Mouse (Mus musculus): ENCODE measurements around the gene Umodl1. TPM values are rescaled to one million over a fixed set of nuclear protein-coding genes. Genes with fewer than 3 reads are reported as not detected.

Umodl1 gene
- polyA plus RNA-seq (2015; fragmentation: Nextera tagmentation; extraction: Ambion mirVana) = 0.10 TPM in 1 of 2 replicates, not detected in the other

- Histone ChIP-seq H3K27me3 (no peaks in the 10 kb centered on the region), H3K36me3 (replicated peaks) (no peaks in the 10 kb centered on the region), H3K4me2 (no peak within 1 kb of the TSS), H3K9ac (no peak within 1 kb of the TSS), H3K4me3 (replicated peaks) (no peak within 1 kb of the TSS), H3K27ac (replicated peaks) (no peak within 1 kb of the TSS), H3K4me1 (replicated peaks) (no peaks in the 10 kb centered on the region), H3K9me3 (replicated peaks) (no peaks in the 10 kb centered on the region)
- ATAC-seq (ENCODE audit: insufficient read depth) = no peak
- WGBS (ENCODE audit: insufficient replicate concordance) = 43% methylated on average over 10 of the region's 10 CpGs
Measured at GRCm38 (mm10) chr17:30954340-30954739, at the start of gene Umodl1. Gene Umodl1, plus strand, starts transcription at chr17:30954640.

- ATAC-seq (ENCODE audit: insufficient read depth) = no peak
- H3K4me1 ChIP-seq (replicated peaks) = no peaks in the 10 kb centered on the region
- H3K9ac ChIP-seq = no peak overlapping the region
- H3K9me3 ChIP-seq (replicated peaks) = no peaks in the 10 kb centered on the region
- no peak overlapping the region for H3K4me3 ChIP-seq (replicated peaks)
- peaks cover 15% of the 10 kb centered on the region for H3K27me3 ChIP-seq
- no peak overlapping the region for H3K4me2 ChIP-seq
- no peaks in the 10 kb centered on the region for H3K36me3 ChIP-seq (replicated peaks)
- 19% methylated on average over 4 of the region's 4 CpGs for WGBS (ENCODE audit: insufficient replicate concordance)
- no peak overlapping the region for H3K27ac ChIP-seq (replicated peaks)
Measured at GRCm38 (mm10) chr17:30907577-30907976, 46.9 kb upstream of the Umodl1 start.

GRCm38 (mm10) chr17:30910866-30911731 is 43.3 kb upstream of the Umodl1 start:
- 51% methylated on average over 27 of the region's 27 CpGs for WGBS (ENCODE audit: insufficient replicate concordance)
- Histone ChIP-seq H3K36me3 (replicated peaks) (no peaks in the 10 kb centered on the region), H3K4me2 (no peak overlapping the region), H3K4me1 (replicated peaks) (no peaks in the 10 kb centered on the region), H3K27me3 (no peaks in the 10 kb centered on the region), H3K27ac (replicated peaks) (no peak overlapping the region), H3K9me3 (replicated peaks) (no peaks in the 10 kb centered on the region), H3K9ac (no peak overlapping the region), H3K4me3 (replicated peaks) (no peak overlapping the region)
- no peak for ATAC-seq (ENCODE audit: insufficient read depth)

- Histone ChIP-seq H3K4me3 (replicated peaks) (no peak overlapping the region), H3K9me3 (replicated peaks) (no peaks in the 10 kb centered on the region), H3K9ac (no peak overlapping the region), H3K27ac (replicated peaks) (no peak overlapping the region), H3K4me2 (no peak overlapping the region), H3K36me3 (replicated peaks) (no peaks in the 10 kb centered on the region), H3K4me1 (replicated peaks) (no peaks in the 10 kb centered on the region), H3K27me3 (no peaks in the 10 kb centered on the region)
- 35% methylated on average over 8 of the region's 8 CpGs for WGBS (ENCODE audit: insufficient replicate concordance)
- ATAC-seq (ENCODE audit: insufficient read depth) = no peak
Measured at GRCm38 (mm10) chr17:30911732-30912088, 42.7 kb upstream of the Umodl1 start.

- Histone ChIP-seq H3K27ac (replicated peaks) (no peak overlapping the region), H3K4me1 (replicated peaks) (no peaks in the 10 kb centered on the region), H3K36me3 (replicated peaks) (no peaks in the 10 kb centered on the region), H3K9me3 (replicated peaks) (no peaks in the 10 kb centered on the region), H3K4me2 (no peak overlapping the region), H3K4me3 (replicated peaks) (no peak overlapping the region), H3K9ac (no peak overlapping the region), H3K27me3 (no peaks in the 10 kb centered on the region)
- WGBS (ENCODE audit: insufficient replicate concordance) = 53% methylated on average over 5 of the region's 5 CpGs
- no peak for ATAC-seq (ENCODE audit: insufficient read depth)
Measured at GRCm38 (mm10) chr17:30912536-30912935, 41.9 kb upstream of the Umodl1 start.

GRCm38 (mm10) chr17:30914264-30914663 is 40.2 kb upstream of the Umodl1 start:
- no peaks in the 10 kb centered on the region for H3K9me3 ChIP-seq (replicated peaks)
- no peak overlapping the region for H3K4me2 ChIP-seq
- no peaks in the 10 kb centered on the region for H3K36me3 ChIP-seq (replicated peaks)
- H3K4me3 ChIP-seq (replicated peaks) = no peak overlapping the region
- H3K9ac ChIP-seq = no peak overlapping the region
- H3K27ac ChIP-seq (replicated peaks) = no peak overlapping the region
- H3K27me3 ChIP-seq = no peaks in the 10 kb centered on the region
- H3K4me1 ChIP-seq (replicated peaks) = no peaks in the 10 kb centered on the region
- no peak for ATAC-seq (ENCODE audit: insufficient read depth)

- Histone ChIP-seq H3K4me2 (no peak overlapping the region), H3K27me3 (no peaks in the 10 kb centered on the region), H3K9ac (no peak overlapping the region), H3K27ac (replicated peaks) (no peak overlapping the region), H3K36me3 (replicated peaks) (no peaks in the 10 kb centered on the region), H3K9me3 (replicated peaks) (no peaks in the 10 kb centered on the region), H3K4me3 (replicated peaks) (no peak overlapping the region), H3K4me1 (replicated peaks) (no peaks in the 10 kb centered on the region)
- ATAC-seq (ENCODE audit: insufficient read depth) = no peak
- WGBS (ENCODE audit: insufficient replicate concordance) = 35% methylated on average over 4 of the region's 4 CpGs
Measured at GRCm38 (mm10) chr17:30923566-30923965, 30.9 kb upstream of the Umodl1 start.

- WGBS (ENCODE audit: insufficient replicate concordance) = 54% methylated on average over 7 of the region's 7 CpGs
- Histone ChIP-seq H3K4me3 (replicated peaks) (no peak overlapping the region), H3K4me2 (no peak overlapping the region), H3K9me3 (replicated peaks) (no peaks in the 10 kb centered on the region), H3K36me3 (replicated peaks) (no peaks in the 10 kb centered on the region), H3K27ac (replicated peaks) (no peak overlapping the region), H3K27me3 (no peaks in the 10 kb centered on the region), H3K9ac (no peak overlapping the region), H3K4me1 (replicated peaks) (no peaks in the 10 kb centered on the region)
- no peak for ATAC-seq (ENCODE audit: insufficient read depth)
Measured at GRCm38 (mm10) chr17:30930827-30931226, 23.6 kb upstream of the Umodl1 start.

- Histone ChIP-seq H3K4me3 (replicated peaks) (no peak overlapping the region), H3K4me2 (no peak overlapping the region), H3K9ac (no peak overlapping the region), H3K27me3 (no peaks in the 10 kb centered on the region), H3K27ac (replicated peaks) (no peak overlapping the region), H3K9me3 (replicated peaks) (no peaks in the 10 kb centered on the region), H3K4me1 (replicated peaks) (no peaks in the 10 kb centered on the region), H3K36me3 (replicated peaks) (no peaks in the 10 kb centered on the region)
- 57% methylated on average over 5 of the region's 5 CpGs for WGBS (ENCODE audit: insufficient replicate concordance)
- ATAC-seq (ENCODE audit: insufficient read depth) = no peak
Measured at GRCm38 (mm10) chr17:30932836-30933235, 21.6 kb upstream of the Umodl1 start.

GRCm38 (mm10) chr17:30935301-30935700 is 19.1 kb upstream of the Umodl1 start:
- no peak overlapping the region for H3K9ac ChIP-seq
- no peak overlapping the region for H3K4me2 ChIP-seq
- H3K4me1 ChIP-seq (replicated peaks) = no peaks in the 10 kb centered on the region
- no peaks in the 10 kb centered on the region for H3K9me3 ChIP-seq (replicated peaks)
- H3K27ac ChIP-seq (replicated peaks) = no peak overlapping the region
- ATAC-seq (ENCODE audit: insufficient read depth) = no peak
- no peaks in the 10 kb centered on the region for H3K36me3 ChIP-seq (replicated peaks)
- WGBS (ENCODE audit: insufficient replicate concordance) = 44% methylated on average over 5 of the region's 5 CpGs
- no peak overlapping the region for H3K4me3 ChIP-seq (replicated peaks)
- H3K27me3 ChIP-seq = no peaks in the 10 kb centered on the region

GRCm38 (mm10) chr17:30938554-30938953 is 15.9 kb upstream of the Umodl1 start:
- H3K36me3 ChIP-seq (replicated peaks) = no peaks in the 10 kb centered on the region
- no peak overlapping the region for H3K27ac ChIP-seq (replicated peaks)
- no peaks in the 10 kb centered on the region for H3K4me1 ChIP-seq (replicated peaks)
- no peak overlapping the region for H3K9ac ChIP-seq
- no peak overlapping the region for H3K4me2 ChIP-seq
- H3K9me3 ChIP-seq (replicated peaks) = no peaks in the 10 kb centered on the region
- no peaks in the 10 kb centered on the region for H3K27me3 ChIP-seq
- no peak for ATAC-seq (ENCODE audit: insufficient read depth)
- WGBS (ENCODE audit: insufficient replicate concordance) = 43% methylated on average over 9 of the region's 9 CpGs
- no peak overlapping the region for H3K4me3 ChIP-seq (replicated peaks)

- 44% methylated on average over 1 of the region's 1 CpGs for WGBS (ENCODE audit: insufficient replicate concordance)
- Histone ChIP-seq H3K4me1 (replicated peaks) (no peaks in the 10 kb centered on the region), H3K9me3 (replicated peaks) (no peaks in the 10 kb centered on the region), H3K27me3 (no peaks in the 10 kb centered on the region), H3K4me2 (no peak overlapping the region), H3K27ac (replicated peaks) (no peak overlapping the region), H3K4me3 (replicated peaks) (no peak overlapping the region), H3K36me3 (replicated peaks) (no peaks in the 10 kb centered on the region), H3K9ac (no peak overlapping the region)
- no peak for ATAC-seq (ENCODE audit: insufficient read depth)
Measured at GRCm38 (mm10) chr17:30948382-30948781, 6.1 kb upstream of the Umodl1 start.

Data from liver, embryonic 15.5 days (tissue).